In the genomic region with DNA sequence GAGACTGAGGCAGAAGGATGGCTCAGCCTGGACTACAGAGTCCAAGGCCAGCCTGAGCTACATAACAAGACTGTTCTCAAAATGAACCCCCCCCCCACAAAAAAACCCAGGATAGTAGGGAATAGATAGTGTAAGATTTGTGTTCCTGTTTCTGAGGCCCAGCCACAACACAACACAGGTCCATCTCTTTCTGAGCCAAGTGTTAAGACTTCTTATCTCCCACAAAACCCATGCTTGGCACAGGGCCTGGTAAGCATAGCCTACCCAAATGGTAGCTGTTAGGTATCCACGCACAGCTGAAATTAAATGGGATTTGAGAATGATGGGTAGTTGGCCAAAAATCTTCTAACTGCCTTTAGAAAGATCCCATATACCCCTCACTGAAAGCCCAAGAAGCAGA, we compare ENCODE assay signal across 17 mouse cellular contexts. TPM values are rescaled to one million over a fixed set of nuclear protein-coding genes. Genes with fewer than 3 reads are reported as not detected.
DNase-seq lines count a peak whose midpoint lies in the region; ATAC-seq and TF ChIP-seq lines count a peak whose summit lies in the region.
"Had no signal": no experiment of that assay in that cellular context is flagged by ENCODE, and none has a peak within 500 bp of the region (broad histone marks: within the 10 kb centered on the region; RNA-seq: fewer than 3 reads in every experiment).

No protein-coding gene starts in this region.

- H3K79me2 ChIP-seq in heart, adult 2 months (replicated peaks; ENCODE audit: control insufficient read depth, insufficient read depth, low read length): no peaks in the 10 kb centered on the region

- H3K36me3 ChIP-seq in heart, postnatal 0 days (replicated peaks; ENCODE audit: control insufficient read depth, insufficient read depth, low read length): peaks cover 48% of the 10 kb centered on the region; the same call in 1 of the 2 replicates
- no peaks in the 10 kb centered on the region for H3K36me3 ChIP-seq in heart, adult 2 months (ENCODE audit: control insufficient read depth, insufficient read depth, low read length)

- WGBS in heart, postnatal 0 days: 13% methylated on average over 1 of the region's 1 CpGs
- WGBS in heart, adult 2 months: 67% methylated on average over 1 of the region's 1 CpGs

- ATAC-seq in heart, postnatal 0 days (ENCODE audit: insufficient read depth, low read depth): peak; percentile 69
- 0 out of 2 replicates have a peak, but pooled peaks have one; percentile 9 for ATAC-seq in erythroid progenitor cell, adult 5-6 weeks (replicated peaks; ENCODE audit: low FRiP score, poor library complexity, severe bottlenecking)
- ATAC-seq: forebrain, embryonic 13.5 days; forebrain, postnatal 0 days; intestine, embryonic 15.5 days had no signal

- TF ChIP-seq CTCF in heart, postnatal 0 days (IDR thresholded peaks at IDR 0.05; ENCODE audit: low read depth): no peak
- no peak for TF ChIP-seq CTCF in heart, adult 2 months (IDR thresholded peaks at IDR 0.05)

- no peak overlapping the region for H3K4me3 ChIP-seq in heart, postnatal 0 days (ENCODE audit: low read depth, low read length)
- H3K4me3 ChIP-seq in heart, adult 2 months: no peak overlapping the region
- H3K4me3 ChIP-seq: embryonic facial prominence, embryonic 13.5 days; forebrain, embryonic 13.5 days; hindbrain, embryonic 10.5 days; intestine, embryonic 15.5 days had no signal

- DNase-seq in heart, postnatal 0 days (ENCODE audit: low spot score): peak; percentile 12
- no peak for DNase-seq in heart, adult 2 months
- peak; percentile 8 for DNase-seq in ovary, adult 18-20 months (ENCODE audit: low spot score)
- no peak for DNase-seq in ovary, postnatal 14 days (ENCODE audit: low spot score)
- no peak for DNase-seq in layer of hippocampus, adult 18-20 months (ENCODE audit: low spot score in 2 of 2)
- no peak for DNase-seq in cerebellum, postnatal 14 days
- DNase-seq: adrenal gland, postnatal 10 days; cerebellum, adult 11 months; cerebellum, adult 8-10 months; forebrain, postnatal 0 days; gastrocnemius, postnatal 25 days had no signal

- intact Hi-C loops in heart, adult 2 months (cut with DNase I): no loop called here

- no peak overlapping the region for H3K27ac ChIP-seq in heart, postnatal 0 days (ENCODE audit: low read depth)
- H3K27ac ChIP-seq in heart, adult 2 months: no peak overlapping the region
- H3K27ac ChIP-seq: embryonic facial prominence, embryonic 13.5 days; forebrain, embryonic 13.5 days; hindbrain, embryonic 10.5 days; hindbrain, embryonic 14.5 days; intestine, embryonic 15.5 days had no signal

- H3K4me2 ChIP-seq in heart, postnatal 0 days (ENCODE audit: low read depth, low read length): no peak overlapping the region
- H3K4me2 ChIP-seq: embryonic facial prominence, embryonic 13.5 days; forebrain, embryonic 13.5 days; hindbrain, embryonic 14.5 days; intestine, embryonic 15.5 days had no signal

- H3K9ac ChIP-seq in heart, postnatal 0 days (replicated peaks; ENCODE audit: low read depth, low read length): no peak overlapping the region
- no peak overlapping the region for H3K9ac ChIP-seq in heart, adult 2 months (ENCODE audit: low read depth, low read length)
- H3K9ac ChIP-seq: embryonic facial prominence, embryonic 13.5 days; forebrain, embryonic 13.5 days; forebrain, postnatal 0 days; hindbrain, embryonic 14.5 days; intestine, embryonic 15.5 days had no signal

- TF ChIP-seq POLR2A in heart, adult 2 months (IDR thresholded peaks at IDR 0.05; ENCODE audit: insufficient read depth, low read depth, low read length): no peak

- peaks cover 11% of the 10 kb centered on the region for H3K4me1 ChIP-seq in heart, postnatal 0 days (ENCODE audit: control insufficient read depth, insufficient read depth)
- H3K4me1 ChIP-seq in heart, adult 2 months (ENCODE audit: control insufficient read depth, insufficient read depth, low read length): no peaks in the 10 kb centered on the region; the same call in 1 of the 2 replicates
- H3K4me1 ChIP-seq: embryonic facial prominence, embryonic 13.5 days; forebrain, embryonic 13.5 days; hindbrain, embryonic 10.5 days; intestine, embryonic 15.5 days had no signal

- H3K27me3 ChIP-seq in heart, postnatal 0 days (ENCODE audit: control insufficient read depth, insufficient read depth, low read length): no peaks in the 10 kb centered on the region
- no peaks in the 10 kb centered on the region for H3K27me3 ChIP-seq in heart, adult 2 months (ENCODE audit: control insufficient read depth, insufficient read depth, low read length)
- H3K27me3 ChIP-seq: embryonic facial prominence, embryonic 13.5 days; forebrain, embryonic 13.5 days; intestine, embryonic 15.5 days had no signal

- H3K9me3 ChIP-seq in heart, postnatal 0 days (replicated peaks; ENCODE audit: control insufficient read depth, low read length): no peaks in the 10 kb centered on the region
- H3K9me3 ChIP-seq: embryonic facial prominence, embryonic 13.5 days; forebrain, embryonic 13.5 days; hindbrain, embryonic 10.5 days; intestine, embryonic 15.5 days had no signal

- TF ChIP-seq EP300 in heart, postnatal 0 days (IDR thresholded peaks at IDR 0.05; ENCODE audit: low read depth): no peak
- no peak for TF ChIP-seq EP300 in heart, adult 2 months (IDR thresholded peaks at IDR 0.05; ENCODE audit: insufficient read depth, low read depth, low read length)

RNA-seq across cellular contexts. Expression of a gene that starts 36.6 kb away (rescaled TPM):
- total RNA-seq in heart, postnatal 0 days (2014; rRNA removed; ENCODE audit: low replicate concordance): 30.6 and 55.3 TPM in 2 replicates
- 20.3 and 20.4 TPM in 2 replicates for polyA plus RNA-seq in heart, postnatal 0 days (2015; fragmentation: Nextera tagmentation; extraction: Ambion mirVana)
- 1 to 10 TPM; 2.3 to 3.5 TPM for total RNA-seq in heart, adult 2 months (2021)
- polyA plus RNA-seq in heart, adult 2 months (2012; rRNA removed): 2.4 and 2.8 TPM in 2 replicates
- 13.0 and 14.4 TPM in 2 replicates for total RNA-seq in erythroid progenitor cell, adult 5-6 weeks (2015; ENCODE audit: low replicate concordance)
- 11.7 and 35.3 TPM in 2 replicates for total RNA-seq in erythroid progenitor cell, adult 5-6 weeks (2017; ENCODE audit: low replicate concordance)
- 100 to 1,000 TPM; 114 to 115 TPM for total RNA-seq in layer of hippocampus, adult 18-20 months (2021)

Comparison
In these comparisons a context has a peak if more than half of its experiments do, and no peak if none do; other contexts are left out.
1. DNase-seq: peak in heart, postnatal 0 days (single experiment) and ovary, adult 18-20 months (single experiment); none in heart, adult 2 months (0 of 2), ovary, postnatal 14 days (single experiment), layer of hippocampus, adult 18-20 months (0 of 2) and cerebellum, postnatal 14 days (0 of 2).